Mouse (Mus musculus) cerebellum, adult 11 months (tissue): ENCODE measurements around the gene Atp13a5.
A peak's percentile ranks its signal among the peaks of the same experiment; 100 is the strongest.

Source experiments
- DNase-seq: peaks from one replicate; pipeline ENCODE4 v3.0.0; 2022

The Atp13a5 gene

GRCm38 (mm10) chr16:29378458-29378857 is at the start of gene Atp13a5:
TSS of gene Atp13a5 (minus strand) at chr16:29378732.
- no peak for DNase-seq

GRCm38 (mm10) chr16:29414822-29415221 is 36.3 kb upstream of the Atp13a5 start:
- DNase-seq, result no peak

DNA sequence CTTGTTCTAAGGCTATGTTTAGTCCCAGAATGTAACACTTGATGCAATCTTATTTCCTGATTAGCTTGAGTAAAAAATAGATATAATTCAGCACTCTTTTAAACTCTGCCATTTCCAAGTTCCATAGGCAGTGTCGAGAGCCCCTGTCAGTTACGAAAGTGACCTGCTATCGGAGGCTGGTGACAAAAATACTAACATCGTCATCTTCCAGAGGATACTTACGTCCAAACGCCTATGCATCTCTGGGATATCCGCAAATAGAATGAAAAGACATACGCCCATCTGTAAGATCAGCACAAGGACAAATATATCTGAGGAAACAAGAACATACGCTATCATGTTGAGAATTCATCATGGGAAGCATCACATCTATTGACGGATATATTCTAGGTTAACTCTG is 28.8 kb upstream of the Atp13a5 start:
- no peak for DNase-seq

DNA sequence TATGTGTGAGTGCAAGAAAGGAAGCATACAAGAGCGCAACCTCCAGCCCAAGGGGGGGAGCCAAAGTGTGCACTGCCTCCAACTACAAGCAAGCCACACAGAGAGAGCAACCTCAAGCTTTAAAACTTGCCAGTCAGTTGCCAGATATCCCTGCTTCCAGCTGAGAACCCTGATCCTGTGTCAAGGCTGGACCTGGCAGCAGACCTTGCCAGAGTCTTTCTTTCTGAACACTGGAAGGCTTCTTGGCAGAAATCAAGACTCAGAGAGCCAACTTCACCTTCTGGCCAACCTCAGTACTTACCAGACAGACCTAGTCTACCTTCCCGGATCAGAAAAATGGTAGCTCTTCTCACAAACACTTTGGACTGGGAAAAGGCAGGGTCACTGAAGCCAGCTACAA is 20.5 kb upstream of the Atp13a5 start:
- peak; percentile 9 for DNase-seq

DNA sequence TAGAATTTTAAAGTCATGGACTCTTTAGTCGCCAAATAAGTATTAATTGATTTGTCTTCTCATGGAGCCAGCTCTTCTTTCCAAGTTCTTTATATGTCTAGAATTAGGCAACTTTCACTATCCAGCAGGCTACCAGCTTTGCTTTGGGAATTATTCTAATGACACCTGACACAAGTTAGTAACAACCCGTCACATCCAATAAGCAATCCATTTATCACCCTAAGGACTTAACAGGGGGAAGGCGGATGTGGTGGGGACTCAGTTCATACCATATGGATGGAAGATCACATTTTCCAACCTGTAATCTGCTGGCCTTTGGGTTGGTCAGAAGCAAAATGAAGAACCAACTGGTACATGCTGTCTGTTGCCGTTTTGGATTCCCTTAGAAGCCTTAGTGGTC is 6.2 kb upstream of the Atp13a5 start:
- DNase-seq, result no peak

DNA sequence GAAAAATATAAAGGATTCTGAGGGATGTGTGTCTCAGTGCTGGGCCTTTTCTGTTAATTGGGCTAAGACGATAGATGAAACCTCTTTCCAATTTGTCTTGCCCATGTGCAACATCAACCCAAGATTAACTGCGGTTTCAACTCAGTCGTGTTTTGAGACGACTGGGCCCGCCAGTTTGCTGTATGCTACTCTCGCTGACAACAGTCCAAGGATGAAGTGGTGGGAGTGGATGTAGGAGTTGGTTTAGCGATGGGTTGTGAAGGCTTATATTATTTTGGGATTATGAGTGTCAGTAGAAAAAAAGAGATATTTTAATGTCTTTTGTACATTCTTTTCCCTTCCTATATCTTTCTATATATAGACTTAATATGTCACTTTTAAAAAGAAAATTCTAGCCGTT is 3.9 kb downstream of the Atp13a5 start:
- no peak for DNase-seq

DNA sequence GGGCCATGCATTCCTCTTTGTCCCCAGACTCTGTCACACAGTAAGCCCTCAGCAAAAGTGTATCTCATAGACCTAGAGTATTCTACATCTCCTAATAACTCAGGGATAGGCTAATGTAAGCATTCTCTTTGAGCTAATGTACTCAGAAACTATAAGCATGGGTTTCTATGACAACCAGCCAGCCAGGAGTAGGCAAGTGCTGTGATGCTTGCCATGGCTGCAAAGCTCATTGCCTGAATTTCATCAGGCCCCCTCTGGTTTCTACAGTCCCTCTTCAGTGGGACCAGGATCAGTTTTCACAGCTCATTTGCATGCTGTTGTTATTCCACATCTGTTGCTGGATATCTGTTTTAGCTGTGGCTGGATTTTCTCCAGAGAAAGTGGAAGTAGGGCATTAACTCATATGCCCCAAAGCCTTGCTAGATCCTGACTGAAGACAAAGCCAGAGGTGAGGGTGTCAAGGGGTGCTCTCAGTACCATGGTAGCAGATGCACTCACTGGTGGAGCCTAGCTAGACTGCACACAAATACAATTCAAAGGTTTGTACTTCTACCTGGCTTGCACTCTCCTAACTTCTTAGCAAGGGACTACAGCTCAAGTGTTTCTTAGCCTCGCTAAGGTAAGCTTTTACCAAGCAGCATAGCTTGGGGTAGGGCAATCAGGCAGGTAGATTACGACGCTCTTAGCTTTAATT is 47.0 kb downstream of the Atp13a5 start:
- DNase-seq, result no peak

DNA sequence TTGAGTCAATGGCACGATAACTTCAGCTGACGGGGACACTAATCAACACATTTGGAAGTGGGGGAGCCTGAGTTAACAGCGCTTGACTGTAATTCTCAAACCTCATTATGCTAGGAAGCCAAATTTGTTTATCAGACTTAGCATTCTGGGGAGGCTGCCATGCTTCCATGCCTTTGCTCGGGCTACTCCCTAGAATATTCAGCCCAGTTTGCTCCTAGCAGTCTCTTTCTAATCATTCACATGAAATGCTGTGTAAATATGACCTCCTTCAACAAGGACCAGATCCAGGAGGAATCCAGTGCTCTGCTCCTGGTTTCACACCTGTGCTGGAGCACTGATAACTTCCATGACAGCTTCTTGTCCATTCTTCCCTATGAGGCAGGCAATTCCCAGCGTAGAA is 47.6 kb downstream of the Atp13a5 start:
- DNase-seq, result no peak

DNA sequence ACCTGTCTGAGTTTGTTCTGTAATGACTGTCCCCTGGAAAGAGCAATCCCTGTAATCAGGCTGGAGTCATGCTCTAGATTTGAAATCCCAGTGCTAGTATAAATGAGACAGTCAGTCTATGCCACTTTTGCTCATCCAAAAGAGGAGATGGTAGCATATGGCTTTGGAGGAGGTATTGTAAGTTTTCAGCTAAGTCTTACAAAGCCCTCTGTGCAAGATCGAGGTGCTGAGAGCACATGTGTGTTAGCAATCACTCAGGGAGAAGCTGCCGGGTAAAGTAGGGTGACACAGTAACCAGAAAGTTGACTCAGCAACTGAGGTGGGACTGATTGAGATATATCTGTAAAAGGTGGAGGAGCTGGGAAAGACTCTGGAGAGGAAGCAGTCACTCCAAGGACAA is 49.3 kb downstream of the Atp13a5 start:
- no peak for DNase-seq

GRCm38 (mm10) chr16:29327910-29328309 is 50.6 kb downstream of the Atp13a5 start:
- DNase-seq, result no peak

DNA sequence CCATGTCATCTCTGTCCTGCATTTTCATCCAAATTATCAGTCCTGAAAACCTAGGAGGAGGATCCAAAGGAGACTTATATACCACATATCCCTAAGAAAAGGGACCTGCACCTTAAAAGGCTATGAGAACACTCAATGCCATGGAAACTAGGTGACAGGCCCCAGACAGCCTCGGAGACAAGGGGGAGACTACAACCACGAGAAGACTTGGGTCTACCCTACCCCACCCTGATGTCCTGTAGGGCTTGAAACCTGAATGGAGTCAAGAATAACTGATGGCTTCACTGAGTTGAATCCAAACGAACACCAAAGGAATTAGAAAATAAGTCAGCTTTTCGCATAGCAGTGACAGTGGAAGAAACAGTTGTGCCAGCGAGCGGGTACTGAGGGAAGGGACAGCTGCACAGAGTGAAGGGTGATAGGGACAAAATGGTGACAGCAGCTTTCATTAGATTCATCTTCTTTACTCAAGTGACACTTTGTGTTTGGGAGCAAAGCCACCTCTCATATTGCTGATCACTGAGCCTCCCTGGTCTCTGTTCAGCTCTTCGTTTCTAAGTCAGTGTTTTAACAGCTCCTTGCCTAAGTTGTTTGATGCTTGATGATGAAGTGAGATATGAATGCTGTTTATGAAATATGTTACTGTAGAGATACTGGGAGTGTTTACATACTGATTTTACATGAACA is 53.2 kb downstream of the Atp13a5 start:
- DNase-seq, result no peak

- DNase-seq, result no peak
Observed at GRCm38 (mm10) chr16:29320717-29321116, 57.8 kb downstream of the Atp13a5 start.

GRCm38 (mm10) chr16:29315391-29315790 is 63.1 kb downstream of the Atp13a5 start:
- DNase-seq, result no peak

- no peak for DNase-seq
Observed at GRCm38 (mm10) chr16:29314991-29315390, 63.5 kb downstream of the Atp13a5 start.

- no peak for DNase-seq
Observed at GRCm38 (mm10) chr16:29297555-29298021, 80.9 kb downstream of the Atp13a5 start.

- peak; percentile 4 for DNase-seq
Observed at GRCm38 (mm10) chr16:29280691-29281090, 97.8 kb downstream of the Atp13a5 start.

- no peak for DNase-seq
Observed at GRCm38 (mm10) chr16:29254325-29254724, 124.2 kb downstream of the Atp13a5 start.

- DNase-seq, result no peak
Observed at GRCm38 (mm10) chr16:29235951-29236350, 142.6 kb downstream of the Atp13a5 start.

GRCm38 (mm10) chr16:29216395-29217295 is 161.9 kb downstream of the Atp13a5 start:
- no peak for DNase-seq

DNA sequence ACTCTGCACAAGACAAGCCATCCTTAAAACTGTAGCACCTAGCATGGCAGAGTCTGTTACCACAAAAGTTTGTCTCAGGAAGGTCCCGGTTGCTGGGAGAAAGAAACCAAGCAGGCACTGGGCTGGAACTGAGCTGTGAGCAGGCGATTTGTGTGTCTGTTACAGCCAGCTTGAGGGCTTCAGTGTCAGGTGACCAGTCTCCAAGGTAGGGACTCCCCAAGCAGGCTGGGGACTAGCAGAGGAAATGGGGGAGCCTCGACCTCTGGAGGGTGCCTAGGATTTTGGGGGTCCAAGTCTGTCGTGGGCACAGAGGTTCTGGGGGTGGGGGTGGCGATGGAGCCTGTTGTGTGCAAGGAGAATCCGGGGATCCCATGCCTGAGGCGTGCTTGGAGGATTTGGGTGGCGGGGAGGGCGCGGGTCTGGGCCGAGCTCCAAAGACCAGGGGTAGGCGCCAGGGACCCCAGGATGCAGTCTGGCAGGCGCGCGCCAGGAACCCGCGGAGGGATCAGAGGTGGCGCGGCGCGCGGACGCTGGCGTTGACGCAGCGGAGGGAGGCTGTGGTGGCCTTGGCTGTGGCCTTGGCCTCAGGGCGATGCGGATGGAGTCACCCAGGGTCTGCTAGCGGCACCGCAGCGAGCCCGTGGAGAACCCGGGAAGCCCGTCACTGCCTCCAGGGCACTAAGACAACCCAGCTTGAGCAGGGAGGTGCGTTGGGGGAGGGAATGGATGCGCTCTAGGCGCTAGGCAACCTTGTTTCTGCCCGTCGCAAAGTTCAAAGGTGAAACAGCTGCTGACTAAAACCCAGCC is 168.7 kb downstream of the Atp13a5 start, which contains the start of gene Hrasls:
TSS of gene Hrasls (plus strand) at position 91 of the 807 bp plus-strand sequence.
- DNase-seq, result peak; percentile 56

DNA sequence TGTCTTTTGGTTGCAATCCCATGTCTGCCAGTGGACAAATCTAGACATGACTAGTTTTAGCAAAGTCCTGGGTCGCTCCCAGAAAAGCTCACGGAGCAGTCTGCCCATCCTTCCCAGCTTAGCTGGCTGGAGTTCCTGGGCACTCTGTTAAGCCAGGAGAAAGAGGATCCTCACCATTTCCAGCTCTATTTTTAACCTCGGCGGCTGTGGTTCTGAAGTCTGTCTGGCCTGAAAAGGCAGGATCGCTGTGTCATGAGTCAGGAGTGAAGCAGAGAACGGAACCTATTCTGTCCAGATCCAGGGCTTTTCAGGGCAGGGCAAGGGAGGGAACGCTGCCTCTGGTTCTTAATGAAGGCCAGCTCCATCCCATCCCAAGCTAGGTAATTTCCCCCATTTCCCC is 169.7 kb downstream of the Atp13a5 start:
- DNase-seq, result no peak

- DNase-seq, result no peak
Observed at GRCm38 (mm10) chr16:29205581-29205980, 173.0 kb downstream of the Atp13a5 start.
